Mouse (Mus musculus): ENCODE measurements around the gene Thap12. TPM values are rescaled to one million over a fixed set of nuclear protein-coding genes. Genes with fewer than 3 reads are reported as not detected.
A peak's percentile ranks its signal among the peaks of the same experiment; 100 is the strongest.

The Thap12 gene
- polyA plus RNA-seq, 1 experiment from 2014 or later: 43.5 TPM

DNA sequence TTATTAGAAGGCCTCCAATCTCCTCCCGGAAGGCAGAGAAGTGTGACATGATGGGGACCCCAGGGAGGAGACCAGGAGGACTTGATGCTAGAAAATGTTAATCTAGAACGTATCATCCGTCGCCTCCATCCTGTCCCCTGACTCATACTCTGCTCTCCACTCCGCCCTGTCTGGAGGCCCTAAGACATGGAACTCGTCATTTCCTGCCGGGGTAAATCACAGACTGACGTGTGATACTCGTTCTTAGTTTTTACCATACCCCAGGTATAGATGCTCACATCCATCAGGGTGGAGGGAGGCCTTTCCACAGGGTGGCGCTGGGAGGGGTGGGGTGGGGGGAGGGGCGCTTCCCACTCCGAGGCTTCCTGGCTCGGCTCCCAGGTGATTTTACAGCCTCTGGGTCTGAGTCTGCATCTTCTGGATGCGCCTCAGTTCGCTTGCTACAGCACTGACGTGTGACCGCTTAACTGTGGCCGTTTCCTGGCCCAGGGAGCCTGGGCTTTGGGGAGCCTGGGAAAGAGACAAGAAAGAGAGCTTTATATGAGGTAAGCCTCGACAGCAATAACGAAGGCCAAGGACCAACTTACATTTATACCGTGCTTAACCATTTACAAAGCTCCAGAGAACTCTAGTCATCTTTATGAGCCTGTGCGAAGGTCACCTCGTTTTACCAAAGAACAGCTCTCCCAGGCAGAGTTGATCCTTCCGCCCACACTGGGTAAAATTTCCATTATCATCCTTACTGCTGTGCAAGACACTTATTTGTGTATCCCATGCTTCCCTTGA, 9.9 kb upstream of the Thap12 start:
- no peak overlapping the region for H3K4me3 ChIP-seq (ENCODE audit: low read depth, low read length)
- no peak for ATAC-seq
- no peaks in the 10 kb centered on the region for H3K27me3 ChIP-seq (ENCODE audit: control insufficient read depth, insufficient read depth, low read depth, low read length)
- no peak overlapping the region for H3K27ac ChIP-seq (ENCODE audit: low read length)
- no peak overlapping the region for H3K4me2 ChIP-seq (ENCODE audit: low read length)
- no peaks in the 10 kb centered on the region for H3K36me3 ChIP-seq (ENCODE audit: control insufficient read depth, insufficient read depth, low read length)
- no peaks in the 10 kb centered on the region for H3K4me1 ChIP-seq (ENCODE audit: control insufficient read depth, insufficient read depth, low read length)
- no peaks in the 10 kb centered on the region for H3K9me3 ChIP-seq (replicated peaks; ENCODE audit: control insufficient read depth, low read length, poor library complexity, severe bottlenecking)
- WGBS: 49% methylated on average over 24 of the region's 24 CpGs
- H3K9ac ChIP-seq (ENCODE audit: low read depth, low read length): no peak overlapping the region

DNA sequence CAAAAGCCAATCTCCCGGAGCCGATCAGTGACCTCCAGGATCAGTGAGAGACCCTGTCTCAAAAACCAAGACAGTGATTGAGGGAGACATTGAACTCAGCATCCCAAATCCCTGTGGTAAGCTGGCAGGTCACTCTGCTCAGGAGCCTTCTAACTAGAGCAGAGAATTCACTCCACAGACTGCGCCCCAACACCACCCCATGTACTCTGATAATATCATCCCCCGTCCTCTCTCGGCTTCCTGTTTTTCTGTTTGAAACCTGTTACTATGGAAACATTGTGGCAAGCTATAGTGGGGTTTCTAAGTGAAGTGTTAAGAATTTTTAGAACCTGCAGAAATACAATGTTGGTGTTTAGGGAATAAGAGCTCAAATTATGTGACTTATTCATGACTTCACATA, 8.9 kb upstream of the Thap12 start:
- WGBS: 77% methylated on average over 5 of the region's 5 CpGs

DNA sequence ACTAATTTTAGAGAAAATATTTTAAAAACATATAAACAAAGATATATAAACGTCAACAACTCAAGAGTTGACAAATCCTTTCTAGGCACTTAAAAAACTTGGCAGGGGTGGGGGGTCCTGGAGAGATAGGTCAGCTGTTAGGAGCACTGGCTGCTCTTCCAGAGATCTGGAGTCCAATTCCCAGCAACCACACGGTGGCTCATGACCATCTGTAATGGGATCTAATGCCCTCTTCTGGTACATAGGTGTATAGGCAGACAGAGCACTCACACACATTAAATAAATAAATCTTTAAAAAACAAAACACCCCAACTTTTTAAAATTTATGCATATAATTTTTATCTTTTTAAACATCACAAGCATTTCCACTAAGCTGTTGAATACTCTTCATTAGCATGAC, 5.4 kb upstream of the Thap12 start:
- no peaks in the 10 kb centered on the region for H3K36me3 ChIP-seq (ENCODE audit: control insufficient read depth, insufficient read depth, low read length)
- no peak overlapping the region for H3K4me3 ChIP-seq (ENCODE audit: low read depth, low read length)
- no peaks in the 10 kb centered on the region for H3K9me3 ChIP-seq (replicated peaks; ENCODE audit: control insufficient read depth, low read length, poor library complexity, severe bottlenecking)
- 7% methylated on average over 2 of the region's 2 CpGs for WGBS
- H3K27me3 ChIP-seq (ENCODE audit: control insufficient read depth, insufficient read depth, low read depth, low read length): no peaks in the 10 kb centered on the region
- H3K4me2 ChIP-seq (ENCODE audit: low read length): no peak overlapping the region
- no peak for ATAC-seq
- peaks cover 7% of the 10 kb centered on the region for H3K4me1 ChIP-seq (ENCODE audit: control insufficient read depth, insufficient read depth, low read length)
- H3K9ac ChIP-seq (ENCODE audit: low read depth, low read length): no peak overlapping the region
- no peak overlapping the region for H3K27ac ChIP-seq (ENCODE audit: low read length)

More for the DNA sequence above, 8.9 kb upstream of the Thap12 start:
- Histone ChIP-seq H3K4me2 (ENCODE audit: low read length) (no peak overlapping the region), H3K27me3 (ENCODE audit: control insufficient read depth, insufficient read depth, low read depth, low read length) (no peaks in the 10 kb centered on the region), H3K4me3 (ENCODE audit: low read depth, low read length) (no peak overlapping the region), H3K27ac (ENCODE audit: low read length) (no peak overlapping the region), H3K9ac (ENCODE audit: low read depth, low read length) (no peak overlapping the region), H3K9me3 (replicated peaks; ENCODE audit: control insufficient read depth, low read length, poor library complexity, severe bottlenecking) (no peaks in the 10 kb centered on the region), H3K36me3 (ENCODE audit: control insufficient read depth, insufficient read depth, low read length) (no peaks in the 10 kb centered on the region), H3K4me1 (ENCODE audit: control insufficient read depth, insufficient read depth, low read length) (no peaks in the 10 kb centered on the region)
- no peak for ATAC-seq

DNA sequence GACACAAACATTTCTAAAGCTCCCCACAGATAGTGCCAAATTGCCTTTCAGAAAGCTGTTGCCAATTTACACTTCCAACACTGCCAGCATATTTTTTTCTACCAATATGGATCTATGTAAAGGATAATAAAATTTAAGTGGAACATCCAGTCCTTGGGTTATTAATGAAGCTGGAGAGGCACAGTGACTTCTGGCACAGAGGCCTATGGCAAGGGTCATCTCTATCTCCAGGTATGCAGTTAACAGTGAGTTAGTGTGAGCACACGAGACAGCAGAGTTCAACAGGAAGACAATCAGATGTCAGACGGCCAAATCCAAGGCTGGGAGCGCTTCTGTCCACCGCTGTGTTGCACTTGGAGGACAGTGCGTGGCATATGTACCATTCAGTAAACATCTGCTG, 4.9 kb upstream of the Thap12 start:
- WGBS: 65% methylated on average over 5 of the region's 5 CpGs
- H3K9me3 ChIP-seq (replicated peaks; ENCODE audit: control insufficient read depth, low read length, poor library complexity, severe bottlenecking): no peaks in the 10 kb centered on the region

DNA sequence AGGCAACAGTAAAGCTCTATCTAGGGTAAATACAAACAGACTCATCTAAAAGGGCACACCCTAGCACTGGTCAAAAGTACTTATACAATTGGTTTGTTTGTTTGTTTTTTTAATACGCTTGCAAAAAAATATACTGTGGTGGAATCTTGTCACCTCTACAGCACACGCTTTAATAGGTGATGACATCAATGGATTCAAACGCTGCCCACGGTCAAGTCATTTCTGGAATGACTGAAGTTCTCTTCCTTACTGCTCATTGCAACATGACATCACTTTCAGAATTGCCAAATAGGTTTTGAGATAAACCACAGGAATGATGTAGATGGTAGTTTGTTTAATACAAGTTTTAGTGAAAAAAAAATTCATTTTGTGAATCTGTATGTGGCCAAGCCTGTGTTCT, 4.3 kb upstream of the Thap12 start:
- Histone ChIP-seq H3K9ac (ENCODE audit: low read depth, low read length) (no peak overlapping the region), H3K4me2 (ENCODE audit: low read length) (no peak overlapping the region), H3K4me1 (ENCODE audit: control insufficient read depth, insufficient read depth, low read length) (peaks cover 7% of the 10 kb centered on the region), H3K4me3 (ENCODE audit: low read depth, low read length) (no peak overlapping the region), H3K9me3 (replicated peaks; ENCODE audit: control insufficient read depth, low read length, poor library complexity, severe bottlenecking) (no peaks in the 10 kb centered on the region), H3K27me3 (ENCODE audit: control insufficient read depth, insufficient read depth, low read depth, low read length) (no peaks in the 10 kb centered on the region), H3K36me3 (ENCODE audit: control insufficient read depth, insufficient read depth, low read length) (no peaks in the 10 kb centered on the region), H3K27ac (ENCODE audit: low read length) (no peak overlapping the region)
- 91% methylated on average over 4 of the region's 4 CpGs for WGBS
- ATAC-seq: no peak

More for the DNA sequence above, 4.9 kb upstream of the Thap12 start:
- Histone ChIP-seq H3K9ac (ENCODE audit: low read depth, low read length) (no peak overlapping the region), H3K4me2 (ENCODE audit: low read length) (no peak overlapping the region), H3K4me1 (ENCODE audit: control insufficient read depth, insufficient read depth, low read length) (peaks cover 7% of the 10 kb centered on the region), H3K27me3 (ENCODE audit: control insufficient read depth, insufficient read depth, low read depth, low read length) (no peaks in the 10 kb centered on the region), H3K36me3 (ENCODE audit: control insufficient read depth, insufficient read depth, low read length) (no peaks in the 10 kb centered on the region), H3K4me3 (ENCODE audit: low read depth, low read length) (no peak overlapping the region), H3K27ac (ENCODE audit: low read length) (no peak overlapping the region)
- ATAC-seq: no peak

DNA sequence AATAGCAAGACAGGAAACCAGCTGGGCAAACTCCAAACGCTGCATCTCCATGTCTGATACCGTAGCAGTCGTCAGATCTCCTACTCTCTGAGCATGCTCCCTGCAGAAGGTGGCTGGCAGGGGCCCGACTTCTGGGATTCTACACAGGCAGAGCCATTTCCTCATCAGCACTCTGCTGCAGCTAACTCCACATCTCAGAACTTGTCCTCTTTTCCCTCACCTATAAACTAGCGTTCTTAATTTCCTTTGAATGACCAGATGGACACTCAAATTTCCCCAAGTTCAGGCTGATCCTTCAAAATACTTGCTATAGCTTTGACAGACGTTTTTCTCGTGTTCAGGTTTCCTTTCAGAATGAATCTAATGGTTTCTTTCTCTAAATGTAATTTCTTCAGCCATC, 1.1 kb upstream of the Thap12 start:
- no peak overlapping the region for H3K27ac ChIP-seq (ENCODE audit: low read length)
- H3K4me3 ChIP-seq (ENCODE audit: low read depth, low read length): peak overlapping the region; percentile 99
- no peak overlapping the region for H3K9ac ChIP-seq (ENCODE audit: low read depth, low read length)
- H3K9me3 ChIP-seq (replicated peaks; ENCODE audit: control insufficient read depth, low read length, poor library complexity, severe bottlenecking): no peaks in the 10 kb centered on the region
- no peaks in the 10 kb centered on the region for H3K27me3 ChIP-seq (ENCODE audit: control insufficient read depth, insufficient read depth, low read depth, low read length)
- 61% methylated on average over 7 of the region's 7 CpGs for WGBS
- H3K4me2 ChIP-seq (ENCODE audit: low read length): peak overlapping the region; percentile 75
- H3K4me1 ChIP-seq (ENCODE audit: control insufficient read depth, insufficient read depth, low read length): peaks cover 25% of the 10 kb centered on the region
- H3K36me3 ChIP-seq (ENCODE audit: control insufficient read depth, insufficient read depth, low read length): no peaks in the 10 kb centered on the region
- ATAC-seq: no peak

DNA sequence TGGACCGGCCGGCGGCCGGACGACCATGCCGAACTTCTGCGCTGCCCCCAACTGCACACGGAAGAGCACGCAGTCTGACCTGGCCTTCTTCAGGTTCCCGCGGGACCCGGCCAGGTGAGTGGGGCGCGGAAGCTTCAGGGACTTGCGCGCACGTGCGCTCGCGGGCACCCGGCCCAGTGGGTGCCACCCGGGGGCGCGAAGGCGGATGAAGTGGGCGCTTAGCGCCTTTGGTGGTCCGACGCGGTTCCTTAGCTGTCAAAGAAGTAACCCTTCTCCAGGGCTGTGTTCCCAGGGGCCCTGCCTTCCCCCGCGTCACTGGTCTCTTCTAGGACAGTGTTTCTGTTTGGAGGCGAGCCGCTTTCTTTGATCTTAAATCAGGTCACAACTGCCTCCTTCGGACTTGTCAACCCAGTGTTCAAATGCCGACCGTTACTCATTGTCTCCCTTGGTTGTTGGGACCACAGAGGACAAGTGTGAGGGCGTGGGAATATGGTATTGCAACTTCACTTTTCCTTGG, 520 bp downstream of the Thap12 start:
- H3K9ac ChIP-seq (ENCODE audit: low read depth, low read length): peak overlapping the region; percentile 91
- peak overlapping the region; percentile 86 for H3K27ac ChIP-seq (ENCODE audit: low read length)
- H3K36me3 ChIP-seq (ENCODE audit: control insufficient read depth, insufficient read depth, low read length): no peaks in the 10 kb centered on the region
- H3K9me3 ChIP-seq (replicated peaks; ENCODE audit: control insufficient read depth, low read length, poor library complexity, severe bottlenecking): no peaks in the 10 kb centered on the region
- no peaks in the 10 kb centered on the region for H3K27me3 ChIP-seq (ENCODE audit: control insufficient read depth, insufficient read depth, low read depth, low read length)
- peak overlapping the region; percentile 68 for H3K4me2 ChIP-seq (ENCODE audit: low read length)
- peaks cover 25% of the 10 kb centered on the region for H3K4me1 ChIP-seq (ENCODE audit: control insufficient read depth, insufficient read depth, low read length)
- peak; percentile 38 for ATAC-seq
- WGBS: under 1% methylated on average over 38 of the region's 38 CpGs
- H3K4me3 ChIP-seq (ENCODE audit: low read depth, low read length): peak overlapping the region; percentile 99

DNA sequence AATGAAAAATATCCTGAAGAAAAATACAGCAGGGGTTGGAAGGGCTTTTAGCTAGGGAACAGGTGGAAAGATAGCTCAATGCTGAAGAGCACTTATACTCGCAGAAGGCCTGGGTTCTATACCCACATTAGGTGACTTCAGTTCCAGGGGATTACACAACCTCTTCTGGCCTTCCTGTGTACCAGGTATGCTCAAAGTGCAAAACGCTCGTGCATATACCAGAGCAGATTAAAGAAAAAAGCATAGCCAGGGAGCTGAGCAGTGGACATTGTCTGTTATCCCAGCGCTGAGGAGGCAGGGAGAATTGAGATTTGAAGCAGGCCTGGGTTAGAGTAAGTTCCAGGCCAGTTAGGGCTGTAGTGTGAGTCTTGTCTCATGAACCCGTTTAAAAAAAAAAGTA, 1.4 kb downstream of the Thap12 start:
- Histone ChIP-seq H3K4me1 (ENCODE audit: control insufficient read depth, insufficient read depth, low read length) (peaks cover 25% of the 10 kb centered on the region), H3K9ac (ENCODE audit: low read depth, low read length) (peak overlapping the region; percentile 47; the same call in 1 of the 2 replicates), H3K4me3 (ENCODE audit: low read depth, low read length) (peak overlapping the region; percentile 99), H3K36me3 (ENCODE audit: control insufficient read depth, insufficient read depth, low read length) (no peaks in the 10 kb centered on the region), H3K4me2 (ENCODE audit: low read length) (peak overlapping the region; percentile 68), H3K27ac (ENCODE audit: low read length) (no peak overlapping the region), H3K27me3 (ENCODE audit: control insufficient read depth, insufficient read depth, low read depth, low read length) (no peaks in the 10 kb centered on the region), H3K9me3 (replicated peaks; ENCODE audit: control insufficient read depth, low read length, poor library complexity, severe bottlenecking) (no peaks in the 10 kb centered on the region)
- WGBS: 54% methylated on average over 5 of the region's 5 CpGs
- ATAC-seq: no peak

DNA sequence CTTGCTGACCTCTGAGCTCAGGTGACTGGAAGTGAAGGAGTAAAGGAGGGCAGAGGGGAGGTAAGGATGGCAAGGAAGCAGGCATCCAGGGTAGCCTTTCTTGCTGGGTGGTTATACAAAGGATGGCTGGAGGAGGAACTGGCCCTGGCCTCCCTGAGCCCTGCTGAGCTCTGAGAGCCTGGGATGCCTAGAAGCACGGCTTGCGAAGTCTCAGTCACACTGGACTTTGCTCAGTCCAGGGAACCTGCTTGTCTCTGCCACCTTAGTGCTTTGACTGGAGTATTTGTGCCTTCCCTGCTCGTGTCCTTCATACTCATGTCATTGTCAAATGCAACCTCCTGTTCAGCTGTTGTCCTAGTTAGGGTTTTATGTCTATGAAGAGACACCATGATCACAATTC, 10.8 kb downstream of the Thap12 start:
- H3K4me3 ChIP-seq (ENCODE audit: low read depth, low read length): no peak overlapping the region
- H3K4me1 ChIP-seq (ENCODE audit: control insufficient read depth, insufficient read depth, low read length): no peaks in the 10 kb centered on the region
- 83% methylated on average over 3 of the region's 3 CpGs for WGBS
- no peak for ATAC-seq
- H3K27me3 ChIP-seq (ENCODE audit: control insufficient read depth, insufficient read depth, low read depth, low read length): no peaks in the 10 kb centered on the region
- no peak overlapping the region for H3K9ac ChIP-seq (ENCODE audit: low read depth, low read length)
- no peak overlapping the region for H3K4me2 ChIP-seq (ENCODE audit: low read length)
- no peak overlapping the region for H3K27ac ChIP-seq (ENCODE audit: low read length)
- H3K36me3 ChIP-seq (ENCODE audit: control insufficient read depth, insufficient read depth, low read length): peaks cover 28% of the 10 kb centered on the region
- no peaks in the 10 kb centered on the region for H3K9me3 ChIP-seq (replicated peaks; ENCODE audit: control insufficient read depth, low read length, poor library complexity, severe bottlenecking)
